Mouse (Mus musculus): Measurements from ENCODE around the gene Slc12a3. TPM values are rescaled to one million over a fixed set of nuclear protein-coding genes. Genes with fewer than 3 reads are reported as not detected.
A peak's percentile ranks its signal among the peaks of the same experiment; 100 is the strongest.

Slc12a3 gene
- polyA plus RNA-seq, 1 experiment from 2014 or later: 0.10 TPM

GRCm38 (mm10) chr8:94322083-94322482 is 6.9 kb upstream of the Slc12a3 start:
- 53% methylated on average over 4 of the region's 4 CpGs for WGBS
- no peak overlapping the region for H3K9ac ChIP-seq (ENCODE audit: low read length)
- ATAC-seq (ENCODE audit: low FRiP score, low TSS enrichment): no peak
- H3K27ac ChIP-seq (replicated peaks): no peak overlapping the region
- H3K4me1 ChIP-seq (replicated peaks; ENCODE audit: control insufficient read depth, insufficient read depth): no peaks in the 10 kb centered on the region
- H3K27me3 ChIP-seq (ENCODE audit: control insufficient read depth, insufficient read depth, low read length): no peaks in the 10 kb centered on the region
- H3K4me3 ChIP-seq (ENCODE audit: low read depth, low read length): no peak overlapping the region
- no peak overlapping the region for H3K4me2 ChIP-seq (replicated peaks; ENCODE audit: low read depth)
- DNase-seq (ENCODE audit: low spot score): no peak
- no peaks in the 10 kb centered on the region for H3K9me3 ChIP-seq (ENCODE audit: control insufficient read depth, low read length)
- TF ChIP-seq EP300 (optimal IDR thresholded peaks at IDR 0.05) (no peak), CTCF (IDR thresholded peaks at IDR 0.05; ENCODE audit: low read depth) (no peak)
- H3K36me3 ChIP-seq (ENCODE audit: control insufficient read depth, insufficient read depth, low read length): no peaks in the 10 kb centered on the region

- no peak for ATAC-seq (ENCODE audit: low FRiP score, low TSS enrichment)
- Histone ChIP-seq H3K4me1 (replicated peaks; ENCODE audit: control insufficient read depth, insufficient read depth) (no peaks in the 10 kb centered on the region), H3K27ac (replicated peaks) (no peak overlapping the region), H3K36me3 (ENCODE audit: control insufficient read depth, insufficient read depth, low read length) (no peaks in the 10 kb centered on the region), H3K4me3 (ENCODE audit: low read depth, low read length) (no peak overlapping the region), H3K4me2 (replicated peaks; ENCODE audit: low read depth) (no peak overlapping the region), H3K9ac (ENCODE audit: low read length) (no peak overlapping the region), H3K9me3 (ENCODE audit: control insufficient read depth, low read length) (no peaks in the 10 kb centered on the region), H3K27me3 (ENCODE audit: control insufficient read depth, insufficient read depth, low read length) (no peaks in the 10 kb centered on the region)
- DNase-seq (ENCODE audit: low spot score): no peak
- TF ChIP-seq CTCF (IDR thresholded peaks at IDR 0.05; ENCODE audit: low read depth) (no peak), EP300 (optimal IDR thresholded peaks at IDR 0.05) (no peak)
- WGBS: 76% methylated on average over 6 of the region's 6 CpGs
Measured at GRCm38 (mm10) chr8:94323041-94323440, 6.0 kb upstream of the Slc12a3 start.

- 46% methylated on average over 12 of the region's 12 CpGs for WGBS
- Histone ChIP-seq H3K27ac (replicated peaks) (no peak overlapping the region), H3K4me2 (replicated peaks; ENCODE audit: low read depth) (no peak overlapping the region), H3K9me3 (ENCODE audit: control insufficient read depth, low read length) (no peaks in the 10 kb centered on the region), H3K27me3 (ENCODE audit: control insufficient read depth, insufficient read depth, low read length) (no peaks in the 10 kb centered on the region), H3K36me3 (ENCODE audit: control insufficient read depth, insufficient read depth, low read length) (no peaks in the 10 kb centered on the region), H3K4me3 (ENCODE audit: low read depth, low read length) (no peak overlapping the region), H3K4me1 (replicated peaks; ENCODE audit: control insufficient read depth, insufficient read depth) (no peaks in the 10 kb centered on the region), H3K9ac (ENCODE audit: low read length) (no peak overlapping the region)
- TF ChIP-seq CTCF (IDR thresholded peaks at IDR 0.05; ENCODE audit: low read depth) (no peak), EP300 (optimal IDR thresholded peaks at IDR 0.05) (no peak)
- ATAC-seq (ENCODE audit: low FRiP score, low TSS enrichment): no peak
- no peak for DNase-seq (ENCODE audit: low spot score)
Measured at GRCm38 (mm10) chr8:94324071-94324470, 4.9 kb upstream of the Slc12a3 start.

- ATAC-seq (ENCODE audit: low FRiP score, low TSS enrichment): no peak
- H3K36me3 ChIP-seq (ENCODE audit: control insufficient read depth, insufficient read depth, low read length): no peaks in the 10 kb centered on the region
- DNase-seq (ENCODE audit: low spot score): no peak
- no peaks in the 10 kb centered on the region for H3K27me3 ChIP-seq (ENCODE audit: control insufficient read depth, insufficient read depth, low read length)
- no peak overlapping the region for H3K9ac ChIP-seq (ENCODE audit: low read length)
- H3K9me3 ChIP-seq (ENCODE audit: control insufficient read depth, low read length): no peaks in the 10 kb centered on the region
- H3K27ac ChIP-seq (replicated peaks): no peak overlapping the region
- no peaks in the 10 kb centered on the region for H3K4me1 ChIP-seq (replicated peaks; ENCODE audit: control insufficient read depth, insufficient read depth)
- no peak overlapping the region for H3K4me2 ChIP-seq (replicated peaks; ENCODE audit: low read depth)
- no peak overlapping the region for H3K4me3 ChIP-seq (ENCODE audit: low read depth, low read length)
- WGBS: 47% methylated on average over 4 of the region's 4 CpGs
- TF ChIP-seq EP300 (optimal IDR thresholded peaks at IDR 0.05): no peak
- TF ChIP-seq CTCF (IDR thresholded peaks at IDR 0.05; ENCODE audit: low read depth): no peak
Measured at GRCm38 (mm10) chr8:94326016-94326415, 3.0 kb upstream of the Slc12a3 start.

GRCm38 (mm10) chr8:94330733-94331132 is 1.7 kb downstream of the Slc12a3 start:
- Histone ChIP-seq H3K4me3 (ENCODE audit: low read depth, low read length) (no peak overlapping the region), H3K9ac (ENCODE audit: low read length) (no peak overlapping the region), H3K9me3 (ENCODE audit: control insufficient read depth, low read length) (no peaks in the 10 kb centered on the region), H3K27ac (replicated peaks) (no peak overlapping the region), H3K27me3 (ENCODE audit: control insufficient read depth, insufficient read depth, low read length) (no peaks in the 10 kb centered on the region), H3K4me2 (replicated peaks; ENCODE audit: low read depth) (no peak overlapping the region), H3K4me1 (replicated peaks; ENCODE audit: control insufficient read depth, insufficient read depth) (no peaks in the 10 kb centered on the region), H3K36me3 (ENCODE audit: control insufficient read depth, insufficient read depth, low read length) (no peaks in the 10 kb centered on the region)
- 27% methylated on average over 4 of the region's 4 CpGs for WGBS
- ATAC-seq (ENCODE audit: low FRiP score, low TSS enrichment) (peak; percentile 65), DNase-seq (ENCODE audit: low spot score) (peak; percentile 74)
- TF ChIP-seq EP300 (optimal IDR thresholded peaks at IDR 0.05) (no peak), CTCF (IDR thresholded peaks at IDR 0.05; ENCODE audit: low read depth) (peak; percentile 97)

- TF ChIP-seq EP300 (optimal IDR thresholded peaks at IDR 0.05) (no peak), CTCF (IDR thresholded peaks at IDR 0.05; ENCODE audit: low read depth) (peak; percentile 72)
- no peaks in the 10 kb centered on the region for H3K4me1 ChIP-seq (replicated peaks; ENCODE audit: control insufficient read depth, insufficient read depth)
- no peaks in the 10 kb centered on the region for H3K27me3 ChIP-seq (ENCODE audit: control insufficient read depth, insufficient read depth, low read length)
- H3K27ac ChIP-seq (replicated peaks): no peak overlapping the region
- no peak overlapping the region for H3K4me2 ChIP-seq (replicated peaks; ENCODE audit: low read depth)
- no peak overlapping the region for H3K9ac ChIP-seq (ENCODE audit: low read length)
- no peaks in the 10 kb centered on the region for H3K36me3 ChIP-seq (ENCODE audit: control insufficient read depth, insufficient read depth, low read length)
- peak; percentile 71 for DNase-seq (ENCODE audit: low spot score)
- peak; percentile 35; the same call in 1 of the 2 replicates for ATAC-seq (ENCODE audit: low FRiP score, low TSS enrichment)
- no peak overlapping the region for H3K4me3 ChIP-seq (ENCODE audit: low read depth, low read length)
- H3K9me3 ChIP-seq (ENCODE audit: control insufficient read depth, low read length): no peaks in the 10 kb centered on the region
- 42% methylated on average over 5 of the region's 5 CpGs for WGBS
Measured at GRCm38 (mm10) chr8:94333345-94333744, 4.3 kb downstream of the Slc12a3 start.

Measured in stomach, postnatal 0 days (tissue).